Mouse (Mus musculus) C2C12 (cell line): ENCODE data around the gene Elf1.

ENCODE experiments used
- CEBPB ChIP-seq: IDR thresholded peaks from one replicate; pipeline ENCODE4 v1.6.1; 2011; ENCODE audit warnings: low read depth, mild to moderate bottlenecking, control low read depth, moderate library complexity
- CTCF ChIP-seq: IDR thresholded peaks from one replicate; pipeline ENCODE4 v1.5.1; 2011; ENCODE audit not compliant: control insufficient read depth, insufficient read depth, insufficient read length
- FOSL1 ChIP-seq: IDR thresholded peaks from one replicate; pipeline ENCODE4 v1.8.0; 2011; ENCODE audit warnings: mild to moderate bottlenecking, low read length; ENCODE audit not compliant: poor library complexity, insufficient read depth, severe bottlenecking
- MAX ChIP-seq: IDR thresholded peaks from one replicate; pipeline ENCODE4 v1.6.1; 2011; ENCODE audit warnings: mild to moderate bottlenecking, control low read depth
- MYOD1 ChIP-seq: IDR thresholded peaks from one replicate; pipeline ENCODE4 v1.6.1; 2011; ENCODE audit warnings: low read depth; ENCODE audit not compliant: control insufficient read depth, insufficient read length
- MYOG ChIP-seq: IDR thresholded peaks from one replicate; pipeline ENCODE4 v1.6.1; 2011; ENCODE audit not compliant: control insufficient read depth, insufficient read length; ENCODE audit errors: extremely low read depth
- USF1 ChIP-seq: IDR thresholded peaks from one replicate; pipeline ENCODE4 v1.6.1; 2011; ENCODE audit warnings: low read depth, mild to moderate bottlenecking, control low read depth, moderate library complexity

DNA sequence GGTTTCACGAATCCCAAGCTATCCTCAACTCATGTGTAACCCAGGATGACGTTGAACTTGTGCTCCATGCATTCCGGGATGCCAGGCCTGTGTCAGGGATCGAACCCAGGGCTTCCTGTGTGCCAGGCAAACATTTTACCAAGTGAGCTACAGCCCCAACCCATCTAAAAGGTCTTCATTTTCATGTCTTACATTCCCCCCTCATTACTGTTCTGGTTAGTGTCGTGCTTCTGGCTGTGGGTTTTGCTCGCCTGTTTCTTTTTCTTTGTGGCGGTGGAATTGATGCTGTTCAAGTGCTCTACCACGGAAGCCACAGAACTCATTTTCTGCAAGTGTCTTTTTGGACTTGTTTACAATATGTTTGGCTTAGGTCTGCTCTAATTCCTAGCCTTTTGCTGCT, 109.9 kb downstream of the Elf1 start:
- no peak for TF ChIP-seq CTCF
- TF ChIP-seq MAX: no peak
- TF ChIP-seq USF1: no peak
- TF ChIP-seq FOSL1: no peak
- no peak for TF ChIP-seq MYOG
- no peak for TF ChIP-seq MYOD1
- no peak for TF ChIP-seq CEBPB
